Mouse (Mus musculus) heart, postnatal 0 days (tissue): ENCODE results near the gene Orm2.

Source experiments
- CTCF ChIP-seq: IDR thresholded peaks from 2 replicates; pipeline ENCODE4 v1.5.1; 2016; ENCODE audit warnings: antibody characterized with exemption, control low read depth, low read depth
- EP300 ChIP-seq: IDR thresholded peaks from 2 replicates; pipeline ENCODE4 v1.6.1; 2016; ENCODE audit warnings: antibody characterized with exemption, low read depth

DNA sequence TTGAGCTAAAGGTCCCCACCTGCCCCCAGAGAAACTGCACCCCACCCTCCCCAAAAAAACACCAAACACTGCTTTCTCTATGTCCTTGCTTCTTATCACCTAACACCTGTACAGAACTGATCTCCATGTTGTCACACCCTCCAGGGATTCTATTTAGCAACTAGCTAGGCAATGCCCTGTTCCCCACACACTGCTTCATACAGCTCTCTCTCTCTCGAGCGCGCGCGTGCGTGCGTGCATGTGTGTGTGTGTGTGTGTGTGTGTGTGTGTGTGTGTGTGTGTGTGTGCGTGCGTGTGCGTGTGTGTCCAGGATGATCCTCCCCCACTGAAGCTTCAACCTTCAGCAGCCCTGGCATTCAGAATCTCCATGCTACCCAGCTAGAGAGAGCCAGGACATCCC lies 39.8 kb downstream of the Orm2 start:
- TF ChIP-seq CTCF = no peak
- no peak for TF ChIP-seq EP300
